Mouse (Mus musculus) spleen, adult 2 months (tissue): Measurements from ENCODE around the gene Usp7.

Source experiments
- CTCF ChIP-seq: fragments of 200-500 bp; IDR thresholded peaks from 2 replicates; pipeline ENCODE4 v1.5.1; 2011; ENCODE audit warnings: mild to moderate bottlenecking, inconsistent platforms; ENCODE audit not compliant: insufficient read depth, insufficient read length, insufficient replicate concordance; ENCODE audit errors: extremely low read depth
- POLR2A ChIP-seq: fragments of 200-500 bp; IDR thresholded peaks from 2 replicates; pipeline ENCODE4 v1.6.1; 2011; ENCODE audit warnings: low read depth, low read length, inconsistent platforms

DNA sequence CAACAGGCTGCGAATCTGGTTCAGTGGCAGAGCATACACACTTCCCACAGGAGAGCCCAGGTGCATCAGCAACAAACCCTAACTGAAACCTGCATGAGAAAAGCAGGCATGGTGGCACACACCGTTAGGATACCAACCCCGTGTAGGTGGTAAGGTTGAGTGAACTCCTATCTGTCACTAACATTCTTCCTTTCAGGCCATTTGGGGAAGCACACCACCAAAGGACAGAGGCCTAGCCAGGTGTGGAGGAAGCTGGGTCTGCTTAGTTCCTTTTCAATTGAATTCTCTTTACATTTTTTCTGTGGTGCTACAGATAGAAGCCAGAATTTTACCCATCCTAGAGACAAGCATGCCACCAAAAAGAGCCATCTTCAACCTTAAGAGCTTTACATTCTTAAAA is 44.3 kb downstream of the Usp7 start:
- TF ChIP-seq CTCF (no peak), POLR2A (no peak)
